Mouse (Mus musculus): ENCODE results near the gene Pik3c2g. TPM values are rescaled to one million over a fixed set of nuclear protein-coding genes. Genes with fewer than 3 reads are reported as not detected.

The Pik3c2g gene
- polyA plus RNA-seq, 1 experiment = 0.36 TPM

- TF ChIP-seq POLR2A (IDR thresholded peaks at IDR 0.05; ENCODE audit: borderline replicate concordance, extremely low read depth, insufficient read depth, insufficient read length, poor library complexity, severe bottlenecking) (no peak), CTCF (IDR thresholded peaks at IDR 0.05; ENCODE audit: borderline replicate concordance, extremely low read depth, insufficient read depth, insufficient read length) (no peak)
- no peak for DNase-seq (ENCODE audit: low read depth)
Measured at GRCm38 (mm10) chr6:139777576-139778282, 190.7 kb downstream of the Pik3c2g start.

DNA sequence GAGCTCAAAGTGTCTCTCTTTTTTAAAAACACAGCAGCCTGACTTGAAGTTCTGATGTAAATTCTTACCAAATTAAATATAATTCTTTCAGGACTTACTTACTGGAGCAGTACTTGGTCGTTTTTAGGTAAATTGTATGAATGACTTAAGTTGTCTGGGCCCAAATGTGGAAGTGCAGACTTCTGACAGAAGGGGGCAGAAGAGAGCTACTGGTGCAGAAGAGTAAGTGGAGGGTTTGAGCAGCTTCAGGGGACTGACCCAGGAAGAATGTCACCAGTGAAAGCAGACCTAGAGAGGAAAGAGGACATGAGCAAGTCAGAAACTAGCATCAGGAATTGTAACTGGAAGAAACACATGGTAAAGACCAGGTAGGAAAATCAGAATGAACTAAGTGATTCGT is 193.0 kb downstream of the Pik3c2g start:
- TF ChIP-seq CTCF (IDR thresholded peaks at IDR 0.05; ENCODE audit: borderline replicate concordance, extremely low read depth, insufficient read depth, insufficient read length) (peak; percentile 11; the same call in 1 of the 2 replicates), POLR2A (IDR thresholded peaks at IDR 0.05; ENCODE audit: borderline replicate concordance, extremely low read depth, insufficient read depth, insufficient read length, poor library complexity, severe bottlenecking) (no peak)

GRCm38 (mm10) chr6:139789479-139789878 is 202.5 kb downstream of the Pik3c2g start:
- no peak for TF ChIP-seq CTCF (IDR thresholded peaks at IDR 0.05; ENCODE audit: borderline replicate concordance, extremely low read depth, insufficient read depth, insufficient read length)
- no peak for TF ChIP-seq POLR2A (IDR thresholded peaks at IDR 0.05; ENCODE audit: borderline replicate concordance, extremely low read depth, insufficient read depth, insufficient read length, poor library complexity, severe bottlenecking)
- DNase-seq (ENCODE audit: low read depth) = peak; percentile 26

More for the DNA sequence above, 193.0 kb downstream of the Pik3c2g start:
- DNase-seq (ENCODE audit: low read depth) = no peak

DNA sequence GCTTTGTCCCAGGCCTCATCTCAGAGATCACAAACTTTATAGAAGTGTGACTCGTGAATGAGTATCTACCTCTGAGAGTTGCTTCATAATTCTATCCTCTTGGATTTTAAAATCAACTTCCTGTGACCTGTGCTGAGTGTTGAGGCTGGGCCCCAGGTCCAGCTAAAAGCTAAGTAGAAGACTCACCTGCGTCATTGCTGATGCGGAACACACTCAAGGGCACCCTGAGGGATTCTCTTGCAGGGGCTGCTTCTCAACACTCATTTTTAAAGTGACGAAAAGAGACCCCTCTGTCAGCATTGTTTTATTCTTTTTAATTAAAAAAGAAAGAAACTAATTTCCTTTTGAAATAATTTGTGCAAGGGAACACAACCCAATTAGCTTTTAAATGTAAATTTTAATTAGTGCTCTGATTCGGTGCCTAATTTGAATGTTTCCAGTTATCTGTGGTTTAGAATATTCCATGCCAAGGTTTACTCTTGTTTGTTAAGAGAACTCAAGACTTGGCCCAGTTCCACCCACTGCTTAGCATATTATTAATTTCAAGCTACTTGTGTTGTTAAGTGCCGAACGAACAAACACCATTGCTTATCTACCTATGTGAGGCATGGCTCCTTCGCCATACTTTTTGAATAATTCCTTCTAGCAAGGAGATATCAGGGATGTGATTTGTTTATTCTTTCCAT is 212.7 kb downstream of the Pik3c2g start:
- peak; percentile 92 for DNase-seq (ENCODE audit: low read depth)
- TF ChIP-seq POLR2A (IDR thresholded peaks at IDR 0.05; ENCODE audit: borderline replicate concordance, extremely low read depth, insufficient read depth, insufficient read length, poor library complexity, severe bottlenecking) (no peak), CTCF (IDR thresholded peaks at IDR 0.05; ENCODE audit: borderline replicate concordance, extremely low read depth, insufficient read depth, insufficient read length) (no peak)

- no peak for DNase-seq (ENCODE audit: low read depth)
- no peak for TF ChIP-seq POLR2A (IDR thresholded peaks at IDR 0.05; ENCODE audit: borderline replicate concordance, extremely low read depth, insufficient read depth, insufficient read length, poor library complexity, severe bottlenecking)
- no peak for TF ChIP-seq CTCF (IDR thresholded peaks at IDR 0.05; ENCODE audit: borderline replicate concordance, extremely low read depth, insufficient read depth, insufficient read length)
Measured at GRCm38 (mm10) chr6:139821916-139822315, 234.9 kb downstream of the Pik3c2g start.

- peak; percentile 80 for DNase-seq (ENCODE audit: low read depth)
- no peak for TF ChIP-seq POLR2A (IDR thresholded peaks at IDR 0.05; ENCODE audit: borderline replicate concordance, extremely low read depth, insufficient read depth, insufficient read length, poor library complexity, severe bottlenecking)
- no peak for TF ChIP-seq CTCF (IDR thresholded peaks at IDR 0.05; ENCODE audit: borderline replicate concordance, extremely low read depth, insufficient read depth, insufficient read length)
Measured at GRCm38 (mm10) chr6:139838239-139838638, 251.2 kb downstream of the Pik3c2g start.

- DNase-seq (ENCODE audit: low read depth) = peak; percentile 75
Measured at GRCm38 (mm10) chr6:139838713-139839112, 251.7 kb downstream of the Pik3c2g start.

DNA sequence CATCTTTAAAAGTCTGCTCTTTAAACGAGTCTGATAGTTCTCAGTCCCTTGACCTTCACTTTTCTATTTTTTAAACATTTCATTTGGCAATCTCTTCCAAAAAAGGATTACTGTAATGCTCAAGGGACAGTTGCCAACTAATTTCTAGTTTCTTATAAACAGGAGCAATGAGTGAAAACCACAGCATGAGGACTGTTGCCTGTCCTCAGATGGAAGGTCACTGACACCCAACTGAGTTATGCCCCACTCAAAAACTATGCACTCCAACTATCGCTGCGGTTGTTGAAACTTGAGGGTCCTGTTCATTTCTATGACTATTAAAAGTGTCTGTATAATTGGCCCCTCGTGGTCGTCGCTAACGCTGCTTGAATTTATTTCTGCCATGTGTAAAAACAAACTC is 252.9 kb downstream of the Pik3c2g start:
- no peak for TF ChIP-seq CTCF (IDR thresholded peaks at IDR 0.05; ENCODE audit: borderline replicate concordance, extremely low read depth, insufficient read depth, insufficient read length)
- no peak for DNase-seq (ENCODE audit: low read depth)

More at GRCm38 (mm10) chr6:139838713-139839112, 251.7 kb downstream of the Pik3c2g start:
- TF ChIP-seq CTCF (IDR thresholded peaks at IDR 0.05; ENCODE audit: borderline replicate concordance, extremely low read depth, insufficient read depth, insufficient read length) = no peak
- no peak for TF ChIP-seq POLR2A (IDR thresholded peaks at IDR 0.05; ENCODE audit: borderline replicate concordance, extremely low read depth, insufficient read depth, insufficient read length, poor library complexity, severe bottlenecking)

- TF ChIP-seq CTCF (IDR thresholded peaks at IDR 0.05; ENCODE audit: borderline replicate concordance, extremely low read depth, insufficient read depth, insufficient read length) = no peak
- TF ChIP-seq POLR2A (IDR thresholded peaks at IDR 0.05; ENCODE audit: borderline replicate concordance, extremely low read depth, insufficient read depth, insufficient read length, poor library complexity, severe bottlenecking) = no peak
- DNase-seq (ENCODE audit: low read depth) = no peak
Measured at GRCm38 (mm10) chr6:139841272-139841671, 254.3 kb downstream of the Pik3c2g start.

DNA sequence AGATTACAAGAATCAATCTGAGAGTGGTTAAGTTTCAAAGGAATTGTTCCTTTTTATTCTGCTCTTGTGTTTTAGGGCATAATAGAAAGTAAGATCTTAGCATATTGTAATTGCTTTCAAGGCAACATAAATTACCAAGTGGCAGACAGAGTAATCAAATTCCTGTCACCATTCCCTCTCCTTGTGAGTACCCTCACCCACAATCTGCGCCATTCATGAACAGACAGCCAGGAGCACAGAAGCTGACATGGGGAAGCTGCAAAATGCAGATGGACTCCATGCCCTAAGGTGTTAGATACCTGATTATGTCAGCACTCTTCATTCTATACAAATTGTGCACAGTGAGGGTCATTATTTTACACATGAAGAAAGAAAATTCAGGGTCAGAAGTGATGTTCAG is 255.6 kb downstream of the Pik3c2g start:
- peak; percentile 51 for DNase-seq (ENCODE audit: low read depth)
- TF ChIP-seq POLR2A (IDR thresholded peaks at IDR 0.05; ENCODE audit: borderline replicate concordance, extremely low read depth, insufficient read depth, insufficient read length, poor library complexity, severe bottlenecking) (no peak), CTCF (IDR thresholded peaks at IDR 0.05; ENCODE audit: borderline replicate concordance, extremely low read depth, insufficient read depth, insufficient read length) (no peak)

- TF ChIP-seq CTCF (IDR thresholded peaks at IDR 0.05; ENCODE audit: borderline replicate concordance, extremely low read depth, insufficient read depth, insufficient read length) = no peak
- no peak for TF ChIP-seq POLR2A (IDR thresholded peaks at IDR 0.05; ENCODE audit: borderline replicate concordance, extremely low read depth, insufficient read depth, insufficient read length, poor library complexity, severe bottlenecking)
- no peak for DNase-seq (ENCODE audit: low read depth)
Measured at GRCm38 (mm10) chr6:139843531-139843930, 256.5 kb downstream of the Pik3c2g start.

All from brain, embryonic 14.5 days (tissue).